Mouse (Mus musculus) MEL-GATA-1-ER (cell line): ENCODE results near the gene Cep68.

Source experiments
- DNase-seq: peaks from one replicate; pipeline ENCODE4 v3.0.0-alpha.2; 2012; ENCODE audit warnings: low read depth; ENCODE audit errors: extremely low read depth

Cep68 gene

DNA sequence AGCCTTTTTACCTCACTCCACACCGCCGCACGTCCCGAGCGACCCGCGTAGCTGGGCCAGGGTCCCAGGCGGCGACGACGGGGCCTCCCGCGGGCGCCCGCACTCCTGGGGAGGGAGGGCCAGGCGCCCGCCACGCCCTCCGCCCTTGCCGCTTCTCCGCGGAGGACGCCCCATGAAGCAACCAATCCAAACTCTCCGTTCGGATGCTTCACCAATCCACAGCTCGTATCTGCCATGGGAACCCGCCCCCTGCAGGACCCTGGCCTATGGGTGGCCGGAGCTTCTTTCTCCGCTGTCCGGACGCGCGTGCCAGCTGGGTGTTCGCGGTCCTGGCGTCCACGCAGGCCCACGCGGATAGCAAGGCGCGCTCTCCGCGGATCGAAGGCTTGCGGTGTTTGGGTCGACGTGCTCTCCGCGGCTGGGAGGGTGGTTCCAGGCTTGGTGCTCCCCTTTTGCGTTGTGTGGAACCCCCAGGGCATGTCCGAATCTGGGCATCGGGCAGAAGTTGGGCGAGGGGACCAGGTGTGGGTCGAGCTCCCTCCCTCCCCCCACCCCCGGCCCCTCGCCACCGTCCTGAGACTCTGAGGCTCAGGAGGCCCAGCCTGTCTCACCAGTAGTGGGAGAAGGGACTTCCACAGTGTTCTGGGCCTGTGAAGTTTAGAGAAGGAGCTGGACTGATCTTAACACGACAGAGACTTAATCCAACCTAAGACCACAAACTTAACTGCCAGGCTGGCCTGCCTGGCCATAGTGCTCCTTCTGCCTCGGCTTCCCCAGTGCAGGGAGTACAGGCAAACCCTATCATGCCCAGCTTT lies at the start of gene Cep68:
Cep68 (minus strand) TSS at position 134 of the 815 bp plus-strand sequence.
- DNase-seq, result peak; percentile 90

GRCm38 (mm10) chr11:20284463-20284862 lies 35.2 kb upstream of the Cep68 start:
- no peak for DNase-seq

DNA sequence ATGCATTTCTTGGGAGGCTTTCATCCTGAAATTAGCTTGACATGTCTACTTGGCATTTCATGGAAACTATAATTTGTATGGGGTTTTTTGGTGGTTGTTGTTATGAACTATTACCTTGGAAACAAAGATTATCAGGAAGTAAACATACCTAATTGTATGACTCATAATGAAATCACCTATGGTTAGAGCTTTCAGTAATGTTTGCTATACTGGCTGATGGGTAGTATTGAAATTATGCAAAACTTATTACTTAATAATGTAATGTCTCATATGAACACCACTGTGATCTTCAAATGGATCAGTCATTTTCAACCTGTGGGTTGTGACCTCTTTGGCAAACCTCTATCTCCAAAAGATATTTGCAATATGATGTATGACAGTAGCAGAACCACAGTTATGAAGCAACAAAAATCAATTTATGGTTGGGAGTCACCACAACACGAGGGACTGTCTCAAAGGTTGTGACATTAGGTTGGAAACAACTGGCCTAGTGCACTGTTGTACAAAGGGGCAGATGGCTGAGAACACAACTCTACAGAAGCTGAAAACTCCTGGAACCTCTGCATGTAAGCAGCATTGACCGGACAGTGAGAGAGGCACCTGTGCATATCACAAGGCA lies 33.5 kb upstream of the Cep68 start:
- DNase-seq, result no peak

DNA sequence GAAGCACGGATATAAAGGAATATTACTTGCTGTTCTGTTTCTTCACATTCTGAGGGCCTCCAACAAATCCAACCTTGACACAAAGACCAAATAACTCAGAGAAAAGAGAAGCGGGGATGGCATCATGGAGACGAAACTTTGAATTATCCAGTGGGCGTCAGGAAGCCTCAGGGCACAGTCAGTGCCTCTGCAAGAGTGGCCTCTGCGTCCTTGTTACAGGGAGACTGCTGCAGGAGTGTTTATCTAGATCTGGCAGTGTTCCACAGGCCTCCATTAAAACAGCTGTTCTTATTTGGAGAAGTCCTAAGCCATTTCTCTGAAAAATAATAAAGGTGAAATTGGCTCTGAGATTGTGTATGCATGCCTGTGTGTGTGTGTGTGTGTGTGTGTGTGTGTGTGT lies 31.8 kb upstream of the Cep68 start:
- DNase-seq, result peak; percentile 39

DNA sequence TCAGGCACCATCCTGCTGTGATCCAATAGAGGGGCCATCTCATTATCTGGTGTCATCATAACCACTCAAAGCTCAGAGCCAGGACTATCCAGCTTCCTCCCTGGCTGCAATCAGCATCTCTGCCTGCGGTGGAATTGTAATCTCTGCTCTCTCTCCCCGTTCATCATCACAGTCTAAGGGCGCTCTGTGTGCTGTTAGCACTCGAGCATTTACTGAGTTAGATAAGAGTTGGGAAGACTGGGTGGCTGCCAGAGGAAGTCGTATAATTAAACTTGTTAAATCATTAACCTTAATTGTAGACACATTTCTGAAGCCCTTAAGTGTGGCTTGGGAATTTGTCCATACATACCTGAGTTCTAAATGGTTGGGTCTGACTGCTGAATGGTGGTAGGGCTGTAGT lies 29.5 kb upstream of the Cep68 start:
- no peak for DNase-seq

- no peak for DNase-seq
Measured at GRCm38 (mm10) chr11:20277106-20277505, 27.9 kb upstream of the Cep68 start.

- DNase-seq, result no peak
Measured at GRCm38 (mm10) chr11:20275974-20276373, 26.7 kb upstream of the Cep68 start.

DNA sequence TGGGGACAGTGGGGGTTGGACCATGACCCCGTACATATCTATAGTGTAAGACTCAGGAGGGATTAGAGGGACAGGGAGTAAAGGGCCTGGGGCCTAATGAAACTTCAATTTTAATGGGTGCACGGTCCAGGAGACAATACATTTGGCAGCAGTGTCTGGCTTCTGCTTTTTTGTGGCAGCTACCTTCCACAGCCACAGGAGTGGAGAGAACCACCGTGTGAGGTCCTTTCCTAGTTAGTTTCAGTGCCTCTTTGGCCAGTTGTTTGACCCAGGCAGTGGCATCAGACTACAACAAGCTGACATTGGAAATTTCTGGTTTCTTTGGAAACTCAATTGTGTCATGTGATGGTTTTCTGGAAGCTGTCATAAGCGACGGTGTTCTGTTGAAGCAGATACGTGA lies 20.7 kb upstream of the Cep68 start:
- no peak for DNase-seq

DNA sequence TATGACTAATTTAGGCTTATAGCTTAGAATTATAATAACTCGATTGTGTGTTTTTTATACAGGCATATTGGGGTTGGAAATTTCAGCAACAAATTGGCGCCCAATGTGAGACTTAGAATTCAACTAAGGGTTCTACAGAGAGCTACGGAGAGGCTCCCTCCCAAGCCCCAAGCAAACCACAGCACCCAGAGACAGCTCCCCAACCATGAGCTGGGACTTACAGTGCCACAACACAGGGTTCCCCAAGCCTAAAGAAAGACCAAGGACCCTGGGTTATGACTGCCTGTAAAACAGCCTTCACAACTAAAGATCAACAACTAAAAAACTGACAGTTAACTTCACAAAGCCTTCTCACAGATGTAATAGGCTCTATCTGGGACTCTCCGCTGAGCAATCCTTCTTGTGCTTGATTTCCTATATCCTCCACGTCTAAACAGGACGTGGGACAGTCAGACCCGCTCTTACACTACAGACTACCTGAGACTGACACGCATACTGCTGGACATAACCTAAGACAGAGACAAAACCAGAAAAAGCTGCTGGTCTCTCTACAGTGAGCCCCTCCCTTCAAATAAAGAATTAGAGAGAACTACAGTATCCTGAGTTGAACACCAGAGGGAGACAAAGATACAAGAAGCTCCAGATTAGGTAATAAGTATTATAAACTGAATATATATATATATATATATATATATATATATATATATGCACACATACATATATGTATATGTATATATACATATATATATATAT lies 13.6 kb upstream of the Cep68 start:
- peak; percentile 31 for DNase-seq

- DNase-seq, result no peak
Measured at GRCm38 (mm10) chr11:20254791-20255190, 5.6 kb upstream of the Cep68 start.

- DNase-seq, result no peak
Measured at GRCm38 (mm10) chr11:20253088-20253487, 3.9 kb upstream of the Cep68 start.

DNA sequence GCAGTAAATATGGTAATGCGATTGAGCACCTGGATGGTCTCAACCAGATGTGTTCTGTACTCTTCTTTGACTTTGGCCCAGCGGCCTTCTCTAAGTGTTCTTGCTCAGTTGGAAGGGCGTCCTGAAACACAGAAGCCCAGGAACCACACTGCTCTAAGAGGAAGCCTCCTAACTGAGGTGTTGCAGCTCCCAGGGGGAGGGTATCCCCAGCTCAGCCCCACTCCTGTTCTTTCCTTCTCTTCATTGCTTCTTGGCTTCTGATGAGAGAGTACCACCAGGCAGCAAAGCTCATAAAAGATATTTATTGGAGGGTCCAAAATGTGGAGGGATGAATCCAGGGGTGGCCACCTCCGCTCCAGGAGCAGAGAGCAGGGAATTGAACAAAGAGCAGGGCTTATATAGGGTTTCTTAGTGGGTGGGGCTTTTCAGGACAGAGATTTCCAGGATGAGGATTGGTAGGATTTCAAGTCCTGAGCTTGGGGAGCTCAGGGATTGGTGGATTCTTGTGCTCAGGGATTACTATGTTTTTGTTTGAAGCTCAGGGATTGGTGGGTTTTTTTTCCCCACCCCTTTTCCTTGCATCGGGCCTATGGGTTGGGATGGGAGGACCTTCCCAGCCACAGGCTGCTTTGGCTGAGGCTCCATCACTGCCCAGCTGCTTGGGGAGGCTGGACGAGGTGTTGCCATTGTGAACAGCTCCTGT lies 1.4 kb upstream of the Cep68 start:
- no peak for DNase-seq

- DNase-seq, result no peak
Measured at GRCm38 (mm10) chr11:20248840-20249239, 389 bp downstream of the Cep68 start.

DNA sequence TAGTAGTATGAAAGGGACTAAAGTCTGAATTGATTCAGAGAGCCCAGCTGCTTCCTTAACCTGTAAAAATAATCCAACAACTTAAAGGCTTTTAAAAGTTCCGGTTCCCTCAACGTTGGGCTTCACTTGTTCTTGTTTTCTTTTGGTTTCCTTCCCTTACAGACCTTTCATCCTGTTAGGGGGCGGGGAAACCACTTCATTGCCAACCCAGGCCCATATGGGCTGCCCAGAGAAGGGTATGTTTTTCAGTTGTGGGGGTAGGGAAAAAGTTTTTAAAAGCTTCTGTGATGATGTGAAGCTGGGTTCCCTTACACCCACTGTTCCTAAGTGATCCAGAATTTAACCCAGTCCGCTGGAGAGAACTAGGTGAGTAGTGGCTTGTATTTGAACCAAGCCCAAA lies 952 bp downstream of the Cep68 start:
- no peak for DNase-seq

DNA sequence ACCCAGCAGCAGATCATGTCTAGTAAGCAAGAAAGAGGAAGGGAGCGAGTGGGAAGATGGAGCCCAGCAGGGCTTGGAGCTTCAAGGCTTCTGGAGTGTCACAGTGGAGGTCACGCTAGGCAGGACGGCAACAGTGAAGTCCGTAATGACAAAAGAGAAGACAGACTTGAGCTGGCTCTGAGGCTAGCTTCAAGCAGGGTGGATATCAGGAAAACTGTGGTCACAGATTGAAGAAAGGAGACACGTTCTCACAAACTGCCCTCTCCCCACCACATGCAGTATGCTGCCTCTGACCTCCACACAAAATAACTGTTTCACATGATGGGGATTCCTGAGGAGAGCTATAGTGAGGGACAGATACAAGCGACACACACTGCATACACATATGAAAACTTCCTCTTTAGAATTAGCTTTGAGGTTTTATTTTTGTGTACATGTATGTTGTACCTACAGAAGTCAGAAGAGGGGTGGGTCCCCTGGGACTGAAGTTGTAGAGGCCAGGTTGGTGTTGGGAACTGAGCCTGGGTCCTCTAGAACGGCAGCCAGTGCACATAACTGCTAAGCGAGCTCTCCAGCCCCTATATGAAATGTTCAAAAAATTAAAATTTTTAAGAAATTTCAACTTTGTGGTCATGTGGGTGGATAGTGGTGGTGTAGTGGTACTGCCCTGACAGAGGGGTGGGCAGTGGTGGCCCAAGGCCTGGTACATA lies 1.9 kb downstream of the Cep68 start:
- no peak for DNase-seq

DNA sequence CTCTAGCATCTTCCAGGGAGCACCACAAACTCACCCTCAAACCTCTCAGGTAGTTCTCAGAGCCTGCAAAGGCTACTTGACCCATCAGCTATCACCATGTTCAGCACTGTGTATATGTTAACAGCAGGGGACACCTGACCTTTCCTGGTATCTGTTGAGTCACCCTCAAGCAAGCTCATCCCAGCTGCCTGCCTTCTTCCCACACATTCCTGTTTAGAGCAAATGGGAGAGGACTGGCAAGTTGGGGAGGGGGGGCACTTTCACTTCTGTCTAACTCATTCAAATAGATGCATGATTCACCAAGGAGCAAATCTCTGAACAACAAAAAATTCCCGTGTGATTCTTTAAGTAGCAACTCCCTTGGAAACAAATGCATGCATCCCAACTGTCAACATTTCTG lies 2.6 kb downstream of the Cep68 start:
- no peak for DNase-seq

GRCm38 (mm10) chr11:20245316-20245715 lies 3.9 kb downstream of the Cep68 start:
- DNase-seq, result no peak

- no peak for DNase-seq
Measured at GRCm38 (mm10) chr11:20244336-20245290, 4.6 kb downstream of the Cep68 start.

DNA sequence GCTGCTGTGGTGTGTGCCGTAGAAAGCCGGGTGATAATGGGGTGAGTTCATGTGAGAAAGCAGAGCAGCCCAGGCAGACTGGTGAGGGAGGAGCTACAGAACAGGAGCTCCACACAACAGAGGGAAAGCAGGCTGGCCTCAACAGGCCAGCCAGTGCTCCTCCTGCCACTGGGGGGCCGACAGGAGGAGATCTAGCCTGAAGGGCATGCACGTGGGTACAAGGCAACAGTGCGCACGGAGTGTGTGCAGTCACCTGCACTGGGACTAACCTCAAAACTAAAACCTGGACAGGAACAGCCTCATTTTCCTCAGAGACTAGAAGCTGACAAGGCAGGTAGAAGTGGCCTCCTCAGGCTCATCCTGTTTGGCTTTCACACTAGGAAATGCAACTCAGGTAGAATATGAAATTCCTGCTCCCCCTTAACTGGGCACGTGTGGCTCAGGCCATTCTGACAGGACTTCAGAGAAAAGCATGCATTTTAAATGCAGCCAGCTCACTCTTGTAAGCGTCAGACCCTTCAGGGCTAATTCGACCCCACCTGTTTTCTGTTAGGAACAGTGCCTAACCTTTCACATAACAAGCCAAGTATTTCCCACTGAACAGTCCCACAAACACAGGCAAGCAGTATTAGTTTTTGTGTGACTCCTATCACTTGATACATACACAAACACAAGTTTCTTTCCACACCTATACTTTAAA lies 5.9 kb downstream of the Cep68 start:
- DNase-seq, result no peak
